Comparison of ENCODE assay signal across 10 mouse cellular contexts in genomic region chr17:34915410-34915831, GRCm38 (mm10). TPM values are rescaled to one million over a fixed set of nuclear protein-coding genes. Genes with fewer than 3 reads are reported as not detected.
A peak's percentile ranks its signal among the peaks of the same experiment; 100 is the strongest.
DNase-seq lines count a peak whose midpoint lies in the region; ATAC-seq and TF ChIP-seq lines count a peak whose summit lies in the region.
"Had no signal": no experiment of that assay in that cellular context is flagged by ENCODE, and none has a peak within 500 bp of the region (broad histone marks: within the 10 kb centered on the region; RNA-seq: fewer than 3 reads in every experiment).

No protein-coding gene starts in this region.

- WGBS in forebrain, embryonic 11.5 days, result 23% methylated on average over 11 of the region's 11 CpGs
- WGBS in forebrain, embryonic 13.5 days, result 30% methylated on average over 11 of the region's 11 CpGs
- WGBS in kidney, adult 2 months, result 12% methylated on average over 11 of the region's 11 CpGs
- 13% methylated on average over 11 of the region's 11 CpGs for WGBS in lung, embryonic 15.5 days
- 22% methylated on average over 11 of the region's 11 CpGs for WGBS in hindbrain, embryonic 12.5 days

- TF ChIP-seq RAD21 in MEL (IDR thresholded peaks at IDR 0.05; ENCODE audit: low read depth, low read length), result peak; percentile 30

- H3K36me3 ChIP-seq in forebrain, embryonic 11.5 days (ENCODE audit: control insufficient read depth, insufficient read depth, low read length), result peaks cover 11% of the 10 kb centered on the region
- H3K36me3 ChIP-seq in forebrain, embryonic 13.5 days (ENCODE audit: poor library complexity, severe bottlenecking), result peaks cover 41% of the 10 kb centered on the region
- no peaks in the 10 kb centered on the region; a peak in 1 of 4 replicates for H3K36me3 ChIP-seq in MEL (ENCODE audit: control insufficient read depth in 1 of 2, insufficient read depth in 2 of 2, low read length in 2 of 2)
- no peaks in the 10 kb centered on the region; the same call in 1 of the 2 replicates for H3K36me3 ChIP-seq in kidney, adult 2 months (ENCODE audit: control insufficient read depth, insufficient read depth, low read length)
- peaks cover 36% of the 10 kb centered on the region for H3K36me3 ChIP-seq in lung, embryonic 15.5 days
- H3K36me3 ChIP-seq in hindbrain, embryonic 12.5 days, result peaks cover 39% of the 10 kb centered on the region

- no peak overlapping the region for H3K9ac ChIP-seq in forebrain, embryonic 11.5 days (ENCODE audit: low read length)
- no peak overlapping the region; the same call in 1 of the 2 replicates for H3K9ac ChIP-seq in forebrain, embryonic 13.5 days
- no peak overlapping the region for H3K9ac ChIP-seq in MEL (ENCODE audit: control insufficient read depth, low read depth, low read length, poor library complexity, severe bottlenecking)
- peak overlapping the region; percentile 16; the same call in 1 of the 2 replicates for H3K9ac ChIP-seq in lung, embryonic 15.5 days
- H3K9ac ChIP-seq in hindbrain, embryonic 12.5 days, result no peak overlapping the region
- H3K9ac ChIP-seq: hindbrain, embryonic 15.5 days had no signal

- TF ChIP-seq CTCF in MEL (IDR thresholded peaks at IDR 0.05 in 2 of 3, conservative IDR thresholded peaks at IDR 0.05 in 1 of 3; ENCODE audit: control insufficient read depth in 1 of 3, insufficient read depth in 1 of 3, low read depth in 2 of 3, low read length in 3 of 3, poor library complexity in 1 of 3, severe bottlenecking in 1 of 3), result peak in 2 of 3 experiments; percentile 37 to 48; a peak in 4 of 6 replicates
- TF ChIP-seq CTCF in kidney, adult 2 months (conservative IDR thresholded peaks at IDR 0.05; ENCODE audit: insufficient read depth, insufficient read length, low read depth, low read length), result peak; percentile 67

- TF ChIP-seq POLR2A in MEL (IDR thresholded peaks at IDR 0.05; ENCODE audit: control insufficient read depth in 1 of 2, insufficient read depth in 1 of 2, low read depth in 1 of 2, low read length in 2 of 2, poor library complexity in 1 of 2), result no peak
- no peak for TF ChIP-seq POLR2A in kidney, adult 2 months (IDR thresholded peaks at IDR 0.05; ENCODE audit: low read depth, low read length)

- H3K79me2 ChIP-seq in MEL (ENCODE audit: control insufficient read depth, insufficient read depth, low read length, poor library complexity), result no peaks in the 10 kb centered on the region

- TF ChIP-seq EP300 in MEL (IDR thresholded peaks at IDR 0.05; ENCODE audit: low read depth in 1 of 2, low read length in 2 of 2), result no peak

- H3K4me3 ChIP-seq in forebrain, embryonic 11.5 days (ENCODE audit: low read depth, low read length), result no peak overlapping the region
- no peak overlapping the region for H3K4me3 ChIP-seq in forebrain, embryonic 13.5 days
- H3K4me3 ChIP-seq in MEL (ENCODE audit: control insufficient read depth in 1 of 2, insufficient read depth in 1 of 2, low read depth in 2 of 2, low read length in 2 of 2), result no peak overlapping the region
- peak overlapping the region; percentile 60 for H3K4me3 ChIP-seq in kidney, adult 2 months (ENCODE audit: insufficient read depth, low read depth, low read length)
- H3K4me3 ChIP-seq in lung, embryonic 15.5 days, result no peak overlapping the region
- no peak overlapping the region for H3K4me3 ChIP-seq in hindbrain, embryonic 12.5 days
- H3K4me3 ChIP-seq: hindbrain, embryonic 15.5 days had no signal

- H3K27ac ChIP-seq in forebrain, embryonic 11.5 days (ENCODE audit: low read depth, low read length), result no peak overlapping the region
- H3K27ac ChIP-seq in forebrain, embryonic 13.5 days, result no peak overlapping the region
- no peak overlapping the region for H3K27ac ChIP-seq in MEL (ENCODE audit: control insufficient read depth, low read depth, low read length)
- peak overlapping the region; percentile 82 for H3K27ac ChIP-seq in kidney, adult 2 months (ENCODE audit: insufficient read depth, low read depth, low read length)
- 0 out of 2 replicates have a peak overlapping the region, but pooled peaks have one; percentile 2 for H3K27ac ChIP-seq in lung, embryonic 15.5 days
- no peak overlapping the region for H3K27ac ChIP-seq in hindbrain, embryonic 12.5 days
- H3K27ac ChIP-seq: hindbrain, embryonic 15.5 days had no signal

- peak; percentile 68 for DNase-seq in forebrain, embryonic 11.5 days (ENCODE audit: low spot score)
- DNase-seq in MEL (ENCODE audit: low read depth, low spot score), result no peak
- DNase-seq in kidney, adult 2 months, result peak; percentile 92
- no peak for DNase-seq in testis, postnatal 14 days (ENCODE audit: low spot score)

- no peak overlapping the region for H3K4me2 ChIP-seq in forebrain, embryonic 11.5 days (ENCODE audit: low read depth, low read length, severe bottlenecking)
- no peak overlapping the region for H3K4me2 ChIP-seq in forebrain, embryonic 13.5 days
- peak overlapping the region; percentile 27; the same call in 1 of the 2 replicates for H3K4me2 ChIP-seq in lung, embryonic 15.5 days
- H3K4me2 ChIP-seq in hindbrain, embryonic 12.5 days (replicated peaks), result no peak overlapping the region
- H3K4me2 ChIP-seq: hindbrain, embryonic 15.5 days had no signal

- ATAC-seq in forebrain, embryonic 11.5 days (replicated peaks; ENCODE audit: low FRiP score), result no peak
- no peak for ATAC-seq in forebrain, embryonic 13.5 days
- 0 out of 2 replicates have a peak, but pooled peaks have one; percentile 23 for ATAC-seq in lung, embryonic 15.5 days (ENCODE audit: borderline replicate concordance, extremely low read depth, low FRiP score, low TSS enrichment)
- ATAC-seq in inflammation-experienced regulatory T-cells, adult 6 months, result no peak
- no peak for ATAC-seq in hindbrain, embryonic 12.5 days (ENCODE audit: low FRiP score)

- H3K27me3 ChIP-seq in forebrain, embryonic 11.5 days (ENCODE audit: control insufficient read depth, insufficient read depth, low read length), result no peaks in the 10 kb centered on the region
- no peaks in the 10 kb centered on the region for H3K27me3 ChIP-seq in forebrain, embryonic 13.5 days
- H3K27me3 ChIP-seq in MEL (ENCODE audit: control insufficient read depth in 1 of 2, insufficient read depth in 2 of 2, low read length in 2 of 2), result no peaks in the 10 kb centered on the region
- H3K27me3 ChIP-seq in kidney, adult 2 months (replicated peaks; ENCODE audit: control insufficient read depth, insufficient read depth, low read length), result no peaks in the 10 kb centered on the region
- H3K27me3 ChIP-seq in lung, embryonic 15.5 days, result no peaks in the 10 kb centered on the region
- no peaks in the 10 kb centered on the region for H3K27me3 ChIP-seq in hindbrain, embryonic 12.5 days
- H3K27me3 ChIP-seq: hindbrain, embryonic 15.5 days had no signal

- H3K9me3 ChIP-seq in forebrain, embryonic 11.5 days (ENCODE audit: control insufficient read depth, low read length), result no peaks in the 10 kb centered on the region
- no peaks in the 10 kb centered on the region for H3K9me3 ChIP-seq in forebrain, embryonic 13.5 days (replicated peaks)
- H3K9me3 ChIP-seq in MEL (replicated peaks; ENCODE audit: insufficient read depth, low read length), result no peaks in the 10 kb centered on the region
- H3K9me3 ChIP-seq in lung, embryonic 15.5 days, result no peaks in the 10 kb centered on the region
- H3K9me3 ChIP-seq in hindbrain, embryonic 12.5 days (replicated peaks), result no peaks in the 10 kb centered on the region
- H3K9me3 ChIP-seq: G1E; hindbrain, embryonic 15.5 days had no signal

- no peaks in the 10 kb centered on the region for H3K4me1 ChIP-seq in forebrain, embryonic 11.5 days (replicated peaks; ENCODE audit: control insufficient read depth, insufficient read depth, low read length)
- H3K4me1 ChIP-seq in forebrain, embryonic 13.5 days, result no peaks in the 10 kb centered on the region
- H3K4me1 ChIP-seq in MEL (ENCODE audit: control insufficient read depth in 1 of 2, insufficient read depth in 2 of 2, low read length in 2 of 2), result peaks cover 0 to 14% of the 10 kb centered on the region in 2 experiments; a peak in 2 of 4 replicates
- H3K4me1 ChIP-seq in kidney, adult 2 months (ENCODE audit: control insufficient read depth, insufficient read depth, low read length), result peaks cover 4% of the 10 kb centered on the region; the same call in 1 of the 2 replicates
- H3K4me1 ChIP-seq in lung, embryonic 15.5 days, result peaks cover 16% of the 10 kb centered on the region; the same call in 1 of the 2 replicates
- peaks cover 2% of the 10 kb centered on the region; the same call in 1 of the 2 replicates for H3K4me1 ChIP-seq in hindbrain, embryonic 12.5 days
- H3K4me1 ChIP-seq: hindbrain, embryonic 15.5 days had no signal

RNA-seq across cellular contexts. Expression of gene Slc44a4, which starts 1.2 kb away (rescaled TPM):
- not detected in 2 replicates for polyA plus RNA-seq in forebrain, embryonic 11.5 days (2014; fragmentation: Nextera tagmentation; extraction: Ambion mirVana)
- not detected in 2 replicates for polyA plus RNA-seq in forebrain, embryonic 13.5 days (2015; fragmentation: Nextera tagmentation; extraction: Ambion mirVana)
- 0.12 TPM in 1 of 2 replicates, not detected in the other for total RNA-seq in MEL (2012; rRNA removed)
- polyA plus RNA-seq in MEL (2012; ENCODE audit: insufficient read depth in 1 of 2, insufficient read length in 2 of 2, low read depth in 1 of 2, low replicate concordance in 2 of 2, missing spikeins in 1 of 2), result under 1 TPM in 1 of 2 experiments, not detected in 1; 0.06 TPM
- polyA plus RNA-seq in kidney, adult 2 months (2012; rRNA removed), result 73.5 and 88.1 TPM in 2 replicates
- polyA plus RNA-seq in lung, embryonic 15.5 days (2015; fragmentation: Nextera tagmentation; extraction: Ambion mirVana), result 0.94 and 1.5 TPM in 2 replicates
- not detected for polyA plus RNA-seq in inflammation-experienced regulatory T-cells, adult 6 months (2017; shearing (Covaris generic))
- polyA plus RNA-seq in hindbrain, embryonic 12.5 days (2016; fragmentation: Nextera tagmentation; extraction: Ambion mirVana), result 0.13 and 0.15 TPM in 2 replicates
- total RNA-seq: G1E had no signal
- polyA plus RNA-seq: G1E had no signal

RNA-seq across cellular contexts. Expression of gene Neu1, which starts 15.6 kb away (rescaled TPM):
- polyA plus RNA-seq in forebrain, embryonic 11.5 days (2014; fragmentation: Nextera tagmentation; extraction: Ambion mirVana), result 12.8 and 13.4 TPM in 2 replicates
- 18.0 and 18.7 TPM in 2 replicates for polyA plus RNA-seq in forebrain, embryonic 13.5 days (2015; fragmentation: Nextera tagmentation; extraction: Ambion mirVana)
- 6.5 and 7.0 TPM in 2 replicates for total RNA-seq in MEL (2012; rRNA removed)
- polyA plus RNA-seq in MEL (2012; ENCODE audit: insufficient read depth in 1 of 2, insufficient read length in 2 of 2, low read depth in 1 of 2, low replicate concordance in 2 of 2, missing spikeins in 1 of 2), result 1 to 10 TPM in 1 of 2 experiments, not detected in 1; 7.9 TPM
- 448 and 498 TPM in 2 replicates for polyA plus RNA-seq in kidney, adult 2 months (2012; rRNA removed)
- 17.3 and 17.9 TPM in 2 replicates for polyA plus RNA-seq in lung, embryonic 15.5 days (2015; fragmentation: Nextera tagmentation; extraction: Ambion mirVana)
- 10 to 100 TPM; 12.8 to 28.2 (median 27.6) TPM for polyA plus RNA-seq in inflammation-experienced regulatory T-cells, adult 6 months (2017; shearing (Covaris generic))
- 25.2 and 28.2 TPM in 2 replicates for polyA plus RNA-seq in hindbrain, embryonic 12.5 days (2016; fragmentation: Nextera tagmentation; extraction: Ambion mirVana)

RNA-seq across cellular contexts. Expression of gene Ehmt2, which starts 17.2 kb away (rescaled TPM):
- polyA plus RNA-seq in forebrain, embryonic 11.5 days (2014; fragmentation: Nextera tagmentation; extraction: Ambion mirVana), result 90.4 and 96.8 TPM in 2 replicates
- polyA plus RNA-seq in forebrain, embryonic 13.5 days (2015; fragmentation: Nextera tagmentation; extraction: Ambion mirVana), result 97.9 and 107 TPM in 2 replicates
- 66.6 and 67.4 TPM in 2 replicates for total RNA-seq in MEL (2012; rRNA removed)
- 100 to 1,000 TPM in 1 of 2 experiments, not detected in 1; 113 TPM for polyA plus RNA-seq in MEL (2012; ENCODE audit: insufficient read depth in 1 of 2, insufficient read length in 2 of 2, low read depth in 1 of 2, low replicate concordance in 2 of 2, missing spikeins in 1 of 2)
- polyA plus RNA-seq in kidney, adult 2 months (2012; rRNA removed), result 134 and 169 TPM in 2 replicates
- polyA plus RNA-seq in lung, embryonic 15.5 days (2015; fragmentation: Nextera tagmentation; extraction: Ambion mirVana), result 64.9 and 69.9 TPM in 2 replicates
- polyA plus RNA-seq in inflammation-experienced regulatory T-cells, adult 6 months (2017; shearing (Covaris generic)), result 10 to 100 TPM; 27.1 to 32.6 (median 29.4) TPM
- 110 and 113 TPM in 2 replicates for polyA plus RNA-seq in hindbrain, embryonic 12.5 days (2016; fragmentation: Nextera tagmentation; extraction: Ambion mirVana)

RNA-seq across cellular contexts. Expression of gene C2, which starts 17.4 kb away (rescaled TPM):
- polyA plus RNA-seq in forebrain, embryonic 11.5 days (2014; fragmentation: Nextera tagmentation; extraction: Ambion mirVana), result 1.1 and 1.7 TPM in 2 replicates
- polyA plus RNA-seq in forebrain, embryonic 13.5 days (2015; fragmentation: Nextera tagmentation; extraction: Ambion mirVana), result 0.74 and 1.4 TPM in 2 replicates
- total RNA-seq in MEL (2012; rRNA removed), result 1.6 and 2.2 TPM in 2 replicates
- 1 to 10 TPM in 1 of 2 experiments, not detected in 1; 9.4 TPM for polyA plus RNA-seq in MEL (2012; ENCODE audit: insufficient read depth in 1 of 2, insufficient read length in 2 of 2, low read depth in 1 of 2, low replicate concordance in 2 of 2, missing spikeins in 1 of 2)
- polyA plus RNA-seq in kidney, adult 2 months (2012; rRNA removed), result 62.9 and 73.4 TPM in 2 replicates
- polyA plus RNA-seq in lung, embryonic 15.5 days (2015; fragmentation: Nextera tagmentation; extraction: Ambion mirVana), result 2.6 and 2.9 TPM in 2 replicates
- polyA plus RNA-seq in inflammation-experienced regulatory T-cells, adult 6 months (2017; shearing (Covaris generic)), result 1 to 10 TPM in 1 of 3 experiments, not detected in 2; 1.4 TPM
- 1.4 and 2.6 TPM in 2 replicates for polyA plus RNA-seq in hindbrain, embryonic 12.5 days (2016; fragmentation: Nextera tagmentation; extraction: Ambion mirVana)

RNA-seq across cellular contexts. Expression of gene Gm20547, which starts 33.6 kb away (rescaled TPM):
- not detected in 2 replicates for polyA plus RNA-seq in forebrain, embryonic 11.5 days (2014; fragmentation: Nextera tagmentation; extraction: Ambion mirVana)
- not detected in 2 replicates for polyA plus RNA-seq in forebrain, embryonic 13.5 days (2015; fragmentation: Nextera tagmentation; extraction: Ambion mirVana)
- not detected in 2 replicates for total RNA-seq in MEL (2012; rRNA removed)
- polyA plus RNA-seq in MEL (2012; ENCODE audit: insufficient read depth in 1 of 2, insufficient read length in 2 of 2, low read depth in 1 of 2, low replicate concordance in 2 of 2, missing spikeins in 1 of 2), result under 1 TPM in 1 of 2 experiments, not detected in 1; 0.03 TPM
- polyA plus RNA-seq in kidney, adult 2 months (2012; rRNA removed), result 0.05 TPM in 1 of 2 replicates, not detected in the other
- polyA plus RNA-seq in lung, embryonic 15.5 days (2015; fragmentation: Nextera tagmentation; extraction: Ambion mirVana), result not detected in 2 replicates
- polyA plus RNA-seq in inflammation-experienced regulatory T-cells, adult 6 months (2017; shearing (Covaris generic)), result under 1 TPM in 1 of 3 experiments, not detected in 2; 0.26 TPM
- polyA plus RNA-seq in hindbrain, embryonic 12.5 days (2016; fragmentation: Nextera tagmentation; extraction: Ambion mirVana), result 0.10 and 0.29 TPM in 2 replicates
- total RNA-seq: G1E had no signal
- polyA plus RNA-seq: G1E; hindbrain, embryonic 15.5 days had no signal

Comparison
In these comparisons a context has a peak if more than half of its experiments do, and no peak if none do; other contexts are left out.
1. DNase-seq: peak in forebrain, embryonic 11.5 days (single experiment) and kidney, adult 2 months (single experiment); none in MEL (single experiment) and testis, postnatal 14 days (single experiment).
2. H3K27ac ChIP-seq: peak in kidney, adult 2 months (single experiment) and lung, embryonic 15.5 days (single experiment); none in forebrain, embryonic 11.5 days (single experiment), forebrain, embryonic 13.5 days (single experiment), MEL (single experiment) and hindbrain, embryonic 12.5 days (single experiment).
3. RNA of gene Slc44a4, which starts 1.2 kb away (polyA plus RNA-seq): 73.5 to 88.1 TPM in kidney, adult 2 months; 0.94 to 1.5 TPM in lung, embryonic 15.5 days, 0.13 to 0.15 TPM in hindbrain, embryonic 12.5 days, 0.06 TPM in MEL, not detected in forebrain, embryonic 11.5 days, not detected in forebrain, embryonic 13.5 days and not detected in inflammation-experienced regulatory T-cells, adult 6 months; every median in the first group is over 10 times any median in the second.
4. RNA of gene Neu1, which starts 15.6 kb away (polyA plus RNA-seq): 448 to 498 TPM in kidney, adult 2 months; 12.8 to 28.2 TPM in inflammation-experienced regulatory T-cells, adult 6 months, 25.2 to 28.2 TPM in hindbrain, embryonic 12.5 days, 18.0 to 18.7 TPM in forebrain, embryonic 13.5 days, 17.3 to 17.9 TPM in lung, embryonic 15.5 days, 7.9 TPM in MEL and 12.8 to 13.4 TPM in forebrain, embryonic 11.5 days; every median in the first group is over 10 times any median in the second.